Mouse (Mus musculus): ENCODE measurements around the gene Rnf123. TPM values are rescaled to one million over a fixed set of nuclear protein-coding genes. Genes with fewer than 3 reads are reported as not detected.

The Rnf123 gene
- polyA plus RNA-seq, 1 experiment, result 26.4 TPM

GRCm38 (mm10) chr9:108106090-108106489 is 22.9 kb upstream of the Rnf123 start:
- Histone ChIP-seq H3K4me1 (ENCODE audit: control insufficient read depth, insufficient read depth, low read length) (no peaks in the 10 kb centered on the region), H3K4me3 (ENCODE audit: insufficient read depth, low read length) (no peak overlapping the region), H3K27ac (ENCODE audit: insufficient read depth, low read length) (no peak overlapping the region)
- TF ChIP-seq POLR2A (IDR thresholded peaks at IDR 0.05; ENCODE audit: low read depth, low read length) (no peak), CTCF (IDR thresholded peaks at IDR 0.05; ENCODE audit: borderline replicate concordance, insufficient read depth, low read length) (no peak)

GRCm38 (mm10) chr9:108105549-108105863 is 22.4 kb upstream of the Rnf123 start:
- no peak overlapping the region for H3K4me3 ChIP-seq (ENCODE audit: insufficient read depth, low read length)
- TF ChIP-seq CTCF (IDR thresholded peaks at IDR 0.05; ENCODE audit: borderline replicate concordance, insufficient read depth, low read length) (no peak), POLR2A (IDR thresholded peaks at IDR 0.05; ENCODE audit: low read depth, low read length) (no peak)
- no peaks in the 10 kb centered on the region for H3K4me1 ChIP-seq (ENCODE audit: control insufficient read depth, insufficient read depth, low read length)
- H3K27ac ChIP-seq (ENCODE audit: insufficient read depth, low read length), result no peak overlapping the region

GRCm38 (mm10) chr9:108104766-108105548 is 21.8 kb upstream of the Rnf123 start:
- H3K4me1 ChIP-seq (ENCODE audit: control insufficient read depth, insufficient read depth, low read length), result no peaks in the 10 kb centered on the region
- TF ChIP-seq POLR2A (IDR thresholded peaks at IDR 0.05; ENCODE audit: low read depth, low read length), result no peak
- no peak for TF ChIP-seq CTCF (IDR thresholded peaks at IDR 0.05; ENCODE audit: borderline replicate concordance, insufficient read depth, low read length)
- H3K4me3 ChIP-seq (ENCODE audit: insufficient read depth, low read length), result no peak overlapping the region
- no peak overlapping the region for H3K27ac ChIP-seq (ENCODE audit: insufficient read depth, low read length)

GRCm38 (mm10) chr9:108099619-108100018 is 16.5 kb upstream of the Rnf123 start:
- no peak for TF ChIP-seq POLR2A (IDR thresholded peaks at IDR 0.05; ENCODE audit: low read depth, low read length)
- no peak for TF ChIP-seq CTCF (IDR thresholded peaks at IDR 0.05; ENCODE audit: borderline replicate concordance, insufficient read depth, low read length)
- Histone ChIP-seq H3K27ac (ENCODE audit: insufficient read depth, low read length) (no peak overlapping the region), H3K4me1 (ENCODE audit: control insufficient read depth, insufficient read depth, low read length) (no peaks in the 10 kb centered on the region), H3K4me3 (ENCODE audit: insufficient read depth, low read length) (no peak overlapping the region)

GRCm38 (mm10) chr9:108095949-108096712 is 13.0 kb upstream of the Rnf123 start:
- no peak for TF ChIP-seq CTCF (IDR thresholded peaks at IDR 0.05; ENCODE audit: borderline replicate concordance, insufficient read depth, low read length)
- TF ChIP-seq POLR2A (IDR thresholded peaks at IDR 0.05; ENCODE audit: low read depth, low read length), result no peak
- H3K4me3 ChIP-seq (ENCODE audit: insufficient read depth, low read length), result no peak overlapping the region
- H3K27ac ChIP-seq (ENCODE audit: insufficient read depth, low read length), result no peak overlapping the region

GRCm38 (mm10) chr9:108095518-108095917 is 12.4 kb upstream of the Rnf123 start:
- TF ChIP-seq CTCF (IDR thresholded peaks at IDR 0.05; ENCODE audit: borderline replicate concordance, insufficient read depth, low read length), result peak; percentile 65; the same call in 1 of the 2 replicates
- TF ChIP-seq POLR2A (IDR thresholded peaks at IDR 0.05; ENCODE audit: low read depth, low read length), result no peak

More at GRCm38 (mm10) chr9:108095949-108096712, 13.0 kb upstream of the Rnf123 start:
- no peaks in the 10 kb centered on the region for H3K4me1 ChIP-seq (ENCODE audit: control insufficient read depth, insufficient read depth, low read length)

GRCm38 (mm10) chr9:108094998-108095411 is 11.9 kb upstream of the Rnf123 start:
- peak overlapping the region; percentile 81 for H3K4me3 ChIP-seq (ENCODE audit: insufficient read depth, low read length)
- TF ChIP-seq CTCF (IDR thresholded peaks at IDR 0.05; ENCODE audit: borderline replicate concordance, insufficient read depth, low read length), result no peak
- H3K4me1 ChIP-seq (ENCODE audit: control insufficient read depth, insufficient read depth, low read length), result no peaks in the 10 kb centered on the region
- H3K27ac ChIP-seq (ENCODE audit: insufficient read depth, low read length), result no peak overlapping the region

More at GRCm38 (mm10) chr9:108095518-108095917, 12.4 kb upstream of the Rnf123 start:
- H3K4me1 ChIP-seq (ENCODE audit: control insufficient read depth, insufficient read depth, low read length), result no peaks in the 10 kb centered on the region
- H3K27ac ChIP-seq (ENCODE audit: insufficient read depth, low read length), result no peak overlapping the region
- H3K4me3 ChIP-seq (ENCODE audit: insufficient read depth, low read length), result peak overlapping the region; percentile 81

GRCm38 (mm10) chr9:108094184-108094941 is 11.2 kb upstream of the Rnf123 start, which contains the start of gene Apeh:
Gene Apeh, minus strand, starts transcription at chr9:108094606.
- Histone ChIP-seq H3K4me1 (ENCODE audit: control insufficient read depth, insufficient read depth, low read length) (no peaks in the 10 kb centered on the region), H3K4me3 (ENCODE audit: insufficient read depth, low read length) (peak within 1 kb of the TSS; percentile 81), H3K27ac (ENCODE audit: insufficient read depth, low read length) (peak within 1 kb of the TSS; percentile 51; the same call in 1 of the 2 replicates)
- TF ChIP-seq CTCF (IDR thresholded peaks at IDR 0.05; ENCODE audit: borderline replicate concordance, insufficient read depth, low read length), result no peak
- peak; percentile 60 for TF ChIP-seq POLR2A (IDR thresholded peaks at IDR 0.05; ENCODE audit: low read depth, low read length)

GRCm38 (mm10) chr9:108093586-108093985 is 10.4 kb upstream of the Rnf123 start:
- no peak overlapping the region for H3K27ac ChIP-seq (ENCODE audit: insufficient read depth, low read length)

More at GRCm38 (mm10) chr9:108093586-108093985, 10.4 kb upstream of the Rnf123 start:
- no peak for TF ChIP-seq CTCF (IDR thresholded peaks at IDR 0.05; ENCODE audit: borderline replicate concordance, insufficient read depth, low read length)
- no peak for TF ChIP-seq POLR2A (IDR thresholded peaks at IDR 0.05; ENCODE audit: low read depth, low read length)
- H3K4me3 ChIP-seq (ENCODE audit: insufficient read depth, low read length), result peak overlapping the region; percentile 81
- no peaks in the 10 kb centered on the region for H3K4me1 ChIP-seq (ENCODE audit: control insufficient read depth, insufficient read depth, low read length)

Measured in embryonic fibroblast, embryonic 13.5 days (primary cell).